Mouse (Mus musculus): ENCODE data around the gene Rfx8. TPM values are rescaled to one million over a fixed set of nuclear protein-coding genes. Genes with fewer than 3 reads are reported as not detected.

Gene Rfx8
- total and polyA plus RNA-seq, 3 experiments, result not detected

GRCm38 (mm10) chr1:39666751-39667252 lies 54.0 kb downstream of the Rfx8 start:
- Histone ChIP-seq H3K4me1 (ENCODE audit: control insufficient read depth in 1 of 2, insufficient read depth in 2 of 2) (no peaks in the 10 kb centered on the region), H3K79me2 (replicated peaks; ENCODE audit: control insufficient read depth, extremely low read depth, insufficient read depth, poor library complexity, severe bottlenecking) (no peaks in the 10 kb centered on the region), H3K27ac (ENCODE audit: insufficient read depth, low read depth) (no peak overlapping the region), H3K9me3 (replicated peaks; ENCODE audit: low read length) (peaks cover 5% of the 10 kb centered on the region), H3K9ac (ENCODE audit: insufficient read depth, low read depth) (no peak overlapping the region), H3K27me3 (replicated peaks) (no peaks in the 10 kb centered on the region), H3K4me3 (replicated peaks in 1 of 3; ENCODE audit: low read depth in 2 of 3, low read length in 2 of 3, poor library complexity in 1 of 3) (no peak overlapping the region), H3K36me3 (replicated peaks in 1 of 2; ENCODE audit: control insufficient read depth in 1 of 2, insufficient read depth in 1 of 2, low read length in 1 of 2) (no peaks in the 10 kb centered on the region), H3K4me2 (ENCODE audit: insufficient read depth, low read depth, poor library complexity, severe bottlenecking) (no peak overlapping the region)
- dilution Hi-C loops (cut with MboI; ENCODE audit: extremely low pct_ligation_motif_present, extremely low pct_unique_long_range_greater_than_20kb, low sequenced_read_pairs), result no loop called here
- TF ChIP-seq ZC3H11A (IDR thresholded peaks at IDR 0.05; ENCODE audit: low read depth, low read length) (no peak), POLR2A (IDR thresholded peaks at IDR 0.05; ENCODE audit: low read depth, low read length) (no peak), MEF2A (IDR thresholded peaks at IDR 0.05; ENCODE audit: borderline replicate concordance, low read depth, low read length) (no peak), TBP (conservative IDR thresholded peaks at IDR 0.05; ENCODE audit: low read depth, low read length) (no peak), ZNF384 (IDR thresholded peaks at IDR 0.05; ENCODE audit: low read depth, low read length) (no peak), JUND (conservative IDR thresholded peaks at IDR 0.05; ENCODE audit: low read depth, low read length) (no peak), CHD2 (IDR thresholded peaks at IDR 0.05; ENCODE audit: low read length) (no peak), ETS1 (conservative IDR thresholded peaks at IDR 0.05; ENCODE audit: low read depth, low read length) (no peak), ELF1 (IDR thresholded peaks at IDR 0.05; ENCODE audit: low read depth, low read length) (no peak), CHD1 (IDR thresholded peaks at IDR 0.05; ENCODE audit: low read depth, low read length) (no peak), TCF12 (IDR thresholded peaks at IDR 0.05; ENCODE audit: low read depth, low read length) (no peak), ZKSCAN1 (IDR thresholded peaks at IDR 0.05; ENCODE audit: borderline replicate concordance, low read depth, low read length) (no peak), KAT2A (IDR thresholded peaks at IDR 0.05; ENCODE audit: insufficient replicate concordance, low read length) (no peak), NELFE (IDR thresholded peaks at IDR 0.05; ENCODE audit: low read depth, low read length) (no peak), IRF4 (IDR thresholded peaks at IDR 0.05; ENCODE audit: low read depth, low read length) (no peak), MAX (IDR thresholded peaks at IDR 0.05; ENCODE audit: low read length) (no peak)
- in situ Hi-C loops (cut with MboI; ENCODE audit: low pct_ligation_motif_present, low pct_unique_long_range_greater_than_20kb, low sequenced_read_pairs), result no loop called here
- no peak for DNase-seq (ENCODE audit: extremely low read depth)

GRCm38 (mm10) chr1:39664039-39664625 lies 56.7 kb downstream of the Rfx8 start:
- Histone ChIP-seq H3K4me2 (ENCODE audit: insufficient read depth, low read depth, poor library complexity, severe bottlenecking) (no peak overlapping the region), H3K9me3 (replicated peaks; ENCODE audit: low read length) (no peaks in the 10 kb centered on the region), H3K4me1 (ENCODE audit: control insufficient read depth in 1 of 2, insufficient read depth in 2 of 2) (no peaks in the 10 kb centered on the region), H3K9ac (ENCODE audit: insufficient read depth, low read depth) (no peak overlapping the region), H3K27ac (ENCODE audit: insufficient read depth, low read depth) (no peak overlapping the region), H3K4me3 (replicated peaks in 1 of 3; ENCODE audit: low read depth in 2 of 3, low read length in 2 of 3, poor library complexity in 1 of 3) (no peak overlapping the region), H3K27me3 (replicated peaks) (no peaks in the 10 kb centered on the region), H3K36me3 (replicated peaks in 1 of 2; ENCODE audit: control insufficient read depth in 1 of 2, insufficient read depth in 1 of 2, low read length in 1 of 2) (no peaks in the 10 kb centered on the region), H3K79me2 (replicated peaks; ENCODE audit: control insufficient read depth, extremely low read depth, insufficient read depth, poor library complexity, severe bottlenecking) (no peaks in the 10 kb centered on the region)
- in situ Hi-C loops (cut with MboI; ENCODE audit: low pct_ligation_motif_present, low pct_unique_long_range_greater_than_20kb, low sequenced_read_pairs), result no loop called here
- TF ChIP-seq TCF12 (IDR thresholded peaks at IDR 0.05; ENCODE audit: low read depth, low read length), result no peak
- TF ChIP-seq ZMIZ1 (IDR thresholded peaks at IDR 0.05; ENCODE audit: low read depth, low read length), result no peak
- no peak for TF ChIP-seq NRF1 (IDR thresholded peaks at IDR 0.05; ENCODE audit: low read depth, low read length)
- no peak for TF ChIP-seq RAD21 (IDR thresholded peaks at IDR 0.05; ENCODE audit: low read depth, low read length)
- TF ChIP-seq BHLHE40 (IDR thresholded peaks at IDR 0.05; ENCODE audit: low read depth, low read length), result peak; percentile 42; the same call in 1 of the 2 replicates
- TF ChIP-seq CTCF (conservative IDR thresholded peaks at IDR 0.05 in 1 of 2, IDR thresholded peaks at IDR 0.05 in 1 of 2; ENCODE audit: low read depth in 2 of 2, low read length in 2 of 2), result 0 out of 4 replicates have a peak, but pooled peaks of 1 of the 2 experiments have one; percentile 4
- no peak for DNase-seq (ENCODE audit: extremely low read depth)
- dilution Hi-C loops (cut with MboI; ENCODE audit: extremely low pct_ligation_motif_present, extremely low pct_unique_long_range_greater_than_20kb, low sequenced_read_pairs), result no loop called here
